Mouse (Mus musculus) limb, embryonic 15.5 days (tissue): ENCODE results near the gene Ptpn14. TPM values are rescaled to one million over a fixed set of nuclear protein-coding genes. Genes with fewer than 3 reads are reported as not detected.

Experiments
- ATAC-seq: fragments of 200-750 bp; cut with Nextera tagmentation; 2 replicates; pipeline ENCODE4 v1.8.0; 2017; ENCODE audit warnings: low read depth, moderate TSS enrichment; ENCODE audit not compliant: insufficient number of reproducible peaks, low FRiP score, low TSS enrichment
- H3K27ac ChIP-seq: fragments of 300-500 bp; sonication (generic); 2 replicates; pipeline ENCODE4 v1.5.1; 2015; ENCODE audit warnings: moderate library complexity, mild to moderate bottlenecking, inconsistent platforms
- H3K27me3 ChIP-seq: fragments of 300-500 bp; sonication (generic); 2 replicates; pipeline ENCODE4 v1.6.1; 2015; ENCODE audit warnings: inconsistent platforms
- H3K36me3 ChIP-seq: fragments of 300-500 bp; sonication (generic); 2 replicates; pipeline ENCODE4 v1.6.1; 2015; ENCODE audit warnings: inconsistent platforms
- H3K4me1 ChIP-seq: fragments of 300-500 bp; sonication (generic); 2 replicates; pipeline ENCODE4 v1.6.1; 2015; ENCODE audit warnings: inconsistent platforms
- H3K4me2 ChIP-seq: fragments of 300-500 bp; sonication (generic); 2 replicates; pipeline ENCODE4 v1.6.1; 2015; ENCODE audit warnings: mild to moderate bottlenecking, inconsistent platforms
- H3K4me3 ChIP-seq: fragments of 300-500 bp; sonication (generic); 2 replicates; pipeline ENCODE4 v1.5.1; 2015; ENCODE audit warnings: mild to moderate bottlenecking, inconsistent platforms
- H3K9ac ChIP-seq: fragments of 300-500 bp; sonication (generic); 2 replicates; pipeline ENCODE4 v1.6.1; 2015; ENCODE audit warnings: inconsistent platforms
- H3K9me3 ChIP-seq: fragments of 300-500 bp; sonication (generic); 2 replicates; pipeline ENCODE4 v1.6.1; 2016; ENCODE audit warnings: inconsistent platforms
- WGBS: fragments of 180-500 bp; shearing (Covaris S2); methylation state at CpG from one replicate; pipeline ENCODE4 v1.1.7; 2015; 5-methylcytosine and 5-hydroxymethylcytosine counted together
- polyA plus RNA-seq: library from polyadenylated mRNA; unstranded; fragments of >200 nt; fragmentation: Nextera tagmentation; extraction: Ambion mirVana; gene quantifications from 2 replicates; pipeline ENCODE4 v1.2.1, GENCODE M21; 2015

Ptpn14 gene
- polyA plus RNA-seq, 1 experiment from 2014 or later: 11.8 TPM

DNA sequence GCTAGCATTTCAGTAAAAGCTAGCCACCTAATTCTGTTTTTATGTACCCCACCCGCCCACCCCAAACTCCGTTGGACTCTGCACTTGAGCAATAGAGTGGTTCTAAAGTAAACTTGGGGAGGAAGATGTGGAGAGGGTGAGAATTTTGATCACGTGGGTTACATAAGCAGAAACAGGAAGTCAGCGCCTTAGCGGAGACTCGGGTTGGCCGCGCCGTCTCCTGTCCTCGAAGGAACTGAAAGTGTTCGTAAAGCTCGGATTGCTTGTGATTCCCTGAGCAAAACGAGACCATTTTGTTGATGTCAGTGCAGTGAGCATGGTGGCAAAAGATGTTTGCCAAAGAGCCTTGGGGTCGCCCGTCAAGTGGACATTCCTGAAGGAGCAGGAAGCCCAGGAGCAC is 70.9 kb downstream of the Ptpn14 start:
- Histone ChIP-seq H3K9ac (no peak overlapping the region), H3K4me2 (no peak overlapping the region), H3K4me1 (peaks cover 45% of the 10 kb centered on the region), H3K27ac (no peak overlapping the region), H3K4me3 (no peak overlapping the region), H3K9me3 (no peaks in the 10 kb centered on the region), H3K36me3 (peaks cover 20% of the 10 kb centered on the region), H3K27me3 (no peaks in the 10 kb centered on the region)
- WGBS: 68% methylated on average over 15 of the region's 15 CpGs
- no peak for ATAC-seq

DNA sequence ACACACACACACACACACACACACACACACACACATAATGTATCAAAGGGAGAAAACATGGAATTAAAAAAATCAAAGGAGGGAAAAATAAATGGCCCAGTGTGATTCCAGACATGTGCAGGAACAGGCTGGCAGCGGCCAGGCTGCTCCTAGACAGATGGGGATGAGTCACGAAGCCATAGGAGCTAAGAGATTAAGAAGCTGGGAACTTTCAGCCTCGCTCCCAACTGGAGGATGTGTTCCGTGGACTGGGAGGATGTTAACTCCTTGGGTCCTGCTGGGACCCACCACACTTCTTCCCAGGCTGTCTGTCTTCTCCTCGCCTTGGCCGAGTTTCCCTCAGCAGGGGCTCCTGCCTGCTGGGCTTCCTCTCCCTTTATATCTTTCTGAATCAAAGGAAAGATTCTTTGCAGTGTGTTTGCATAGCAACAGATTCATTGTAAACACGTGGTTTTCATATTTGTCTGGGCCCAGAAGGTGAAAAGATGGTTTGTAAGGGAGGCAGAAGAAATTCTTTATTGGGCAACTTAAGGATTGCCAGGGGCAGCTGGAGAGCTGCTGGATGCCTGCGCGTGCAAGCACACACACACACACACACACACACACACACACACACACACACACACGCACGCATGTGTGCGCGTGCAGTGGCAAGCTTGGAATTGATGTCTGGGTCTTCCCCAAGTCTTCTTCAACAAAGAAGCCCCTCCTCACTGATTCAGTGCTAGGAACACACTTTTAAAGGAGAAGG is 72.3 kb downstream of the Ptpn14 start:
- Histone ChIP-seq H3K9me3 (no peaks in the 10 kb centered on the region), H3K4me3 (no peak overlapping the region), H3K9ac (no peak overlapping the region), H3K36me3 (peaks cover 20% of the 10 kb centered on the region), H3K4me2 (0 out of 2 replicates have a peak overlapping the region, but pooled peaks have one; percentile 7), H3K27ac (peak overlapping the region; percentile 50; the same call in 1 of the 2 replicates), H3K27me3 (no peaks in the 10 kb centered on the region), H3K4me1 (peaks cover 45% of the 10 kb centered on the region)
- WGBS: 53% methylated on average over 13 of the region's 13 CpGs
- no peak for ATAC-seq

DNA sequence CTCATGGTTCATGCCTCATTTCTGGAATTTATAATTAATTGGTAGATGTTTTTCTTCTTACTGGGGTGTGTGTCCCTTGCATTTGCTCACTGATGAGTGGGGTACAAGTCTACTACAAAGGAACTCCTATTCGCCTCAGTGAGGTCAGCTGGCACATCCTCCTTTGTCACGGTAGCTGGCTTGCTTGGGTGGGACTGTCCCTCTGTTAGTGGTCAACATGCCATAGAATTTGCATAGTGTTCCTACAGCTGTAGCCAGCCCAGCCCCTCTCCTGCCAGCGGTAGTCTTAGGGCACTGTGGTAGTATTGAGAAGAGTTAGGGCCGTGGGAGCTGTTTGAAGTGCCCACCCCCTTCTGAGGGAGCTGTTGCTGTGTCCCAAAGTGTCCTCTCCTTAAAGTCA is 73.2 kb downstream of the Ptpn14 start:
- Histone ChIP-seq H3K4me3 (no peak overlapping the region), H3K9me3 (no peaks in the 10 kb centered on the region), H3K27me3 (no peaks in the 10 kb centered on the region), H3K36me3 (peaks cover 20% of the 10 kb centered on the region), H3K9ac (no peak overlapping the region), H3K4me1 (peaks cover 41% of the 10 kb centered on the region), H3K27ac (no peak overlapping the region), H3K4me2 (no peak overlapping the region)
- no peak for ATAC-seq
- 83% methylated on average over 4 of the region's 4 CpGs for WGBS

DNA sequence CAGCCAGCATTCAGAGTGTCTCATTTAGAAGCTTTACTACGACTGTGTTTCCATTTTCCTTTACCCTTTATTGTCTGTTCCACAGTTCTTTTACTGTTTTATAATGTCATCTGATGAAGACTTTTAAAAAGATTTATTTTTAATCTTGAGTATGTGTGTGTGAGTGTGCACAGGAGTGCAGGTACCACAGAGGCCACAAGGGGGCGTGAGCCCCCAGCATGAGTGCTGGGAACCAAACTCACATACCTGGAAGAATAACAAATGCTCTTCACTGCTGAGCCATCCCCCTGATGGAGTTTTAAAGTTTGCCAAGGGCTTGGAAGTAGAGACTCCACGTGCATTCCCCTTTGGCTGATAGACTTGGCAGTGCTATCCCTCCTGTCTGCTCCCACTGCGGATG is 74.5 kb downstream of the Ptpn14 start:
- Histone ChIP-seq H3K4me2 (no peak overlapping the region), H3K4me1 (peaks cover 34% of the 10 kb centered on the region), H3K36me3 (peaks cover 20% of the 10 kb centered on the region), H3K27ac (no peak overlapping the region), H3K9ac (no peak overlapping the region), H3K4me3 (no peak overlapping the region), H3K9me3 (no peaks in the 10 kb centered on the region), H3K27me3 (no peaks in the 10 kb centered on the region)
- WGBS: 81% methylated on average over 4 of the region's 4 CpGs
- no peak for ATAC-seq

DNA sequence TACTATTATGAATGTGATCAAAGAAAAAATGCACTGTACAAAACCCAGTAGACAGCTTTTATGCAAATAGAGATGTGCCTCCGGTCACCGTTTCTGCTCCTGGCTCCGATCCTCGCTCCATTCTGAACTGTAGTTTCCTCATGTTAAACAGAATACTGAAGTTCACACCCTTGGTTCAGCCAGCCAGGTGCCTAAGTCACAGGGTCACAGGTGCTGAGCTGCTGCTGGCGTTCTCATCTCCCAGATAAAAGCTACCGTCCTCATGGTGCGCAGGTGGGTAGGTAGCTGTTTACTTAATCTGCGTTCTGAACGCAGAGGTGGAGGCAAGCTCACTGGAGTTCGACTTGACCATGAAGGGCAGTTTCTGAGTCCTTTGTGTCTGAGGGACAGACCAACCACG is 75.7 kb downstream of the Ptpn14 start:
- no peaks in the 10 kb centered on the region for H3K27me3 ChIP-seq
- whole genome bisulfite sequencing: 83% methylated on average over 11 of the region's 11 CpGs
- H3K4me3 ChIP-seq: no peak overlapping the region
- no peak overlapping the region for H3K4me2 ChIP-seq
- peaks cover 16% of the 10 kb centered on the region for H3K36me3 ChIP-seq
- no peak for ATAC-seq
- H3K9me3 ChIP-seq: no peaks in the 10 kb centered on the region
- H3K9ac ChIP-seq: no peak overlapping the region
- H3K27ac ChIP-seq: no peak overlapping the region
- H3K4me1 ChIP-seq: peaks cover 23% of the 10 kb centered on the region

DNA sequence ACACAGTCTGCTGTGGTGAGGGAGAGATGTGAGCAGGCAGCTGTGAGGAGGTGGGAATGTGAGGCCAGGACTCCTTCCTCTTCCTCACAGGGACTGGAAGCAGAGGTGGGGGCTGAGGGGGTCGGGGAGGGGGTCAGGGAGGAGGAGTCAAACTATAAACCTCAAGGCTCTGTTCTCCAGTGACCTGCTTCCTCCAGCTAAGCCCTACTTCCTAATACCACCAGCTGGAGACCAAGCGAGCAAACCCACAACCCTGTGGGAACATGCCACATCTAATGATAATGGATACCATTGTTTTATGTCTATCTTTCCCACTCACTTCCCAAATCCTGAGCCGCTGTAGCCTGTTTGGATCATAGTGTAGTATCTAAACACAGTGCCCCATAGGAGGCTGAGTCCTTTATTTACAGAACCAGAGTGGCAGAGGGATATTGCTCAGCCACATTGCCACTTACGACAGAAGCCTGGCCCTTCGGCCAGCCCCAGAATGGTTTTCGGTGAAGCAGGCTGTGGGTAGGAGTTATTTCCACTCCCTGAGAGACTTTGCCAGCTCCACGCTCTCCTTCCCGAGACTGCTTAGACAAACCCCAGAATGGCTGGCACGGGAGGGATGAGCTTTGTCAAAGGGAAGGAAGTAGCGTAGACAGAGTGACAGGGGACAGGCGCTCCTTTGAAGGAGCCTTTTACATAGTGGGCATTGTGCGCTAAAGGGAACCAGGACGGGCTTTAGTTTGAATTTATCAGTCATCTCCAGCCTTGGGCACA is 78.6 kb downstream of the Ptpn14 start:
- Histone ChIP-seq H3K36me3 (peaks cover 11% of the 10 kb centered on the region), H3K27ac (no peak overlapping the region), H3K9ac (no peak overlapping the region), H3K9me3 (no peaks in the 10 kb centered on the region), H3K4me2 (no peak overlapping the region), H3K4me1 (0 out of 2 replicates have a peak, but pooled peaks cover 7% of the 10 kb centered on the region), H3K27me3 (no peaks in the 10 kb centered on the region), H3K4me3 (no peak overlapping the region)
- 68% methylated on average over 13 of the region's 13 CpGs for WGBS
- ATAC-seq: no peak

DNA sequence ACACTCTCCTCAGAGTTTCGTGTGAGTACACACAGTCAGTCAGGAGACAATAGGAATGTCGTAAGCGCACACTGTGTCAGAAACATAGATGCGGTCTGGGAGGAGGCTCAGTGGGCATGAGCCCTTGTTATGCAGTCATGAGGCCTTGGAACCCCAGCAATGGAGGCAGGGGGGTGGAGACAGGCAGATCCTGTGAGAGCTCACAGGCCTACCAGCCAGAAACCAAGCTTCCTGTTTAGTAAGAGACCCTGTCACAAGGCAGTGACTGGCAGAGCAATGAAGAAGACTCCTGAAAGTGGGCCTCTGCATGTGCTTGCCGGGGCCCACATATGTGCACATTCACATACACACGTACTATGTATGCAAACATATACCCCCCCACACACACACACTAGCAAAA is 79.9 kb downstream of the Ptpn14 start:
- Histone ChIP-seq H3K36me3 (no peaks in the 10 kb centered on the region; the same call in 1 of the 2 replicates), H3K27ac (no peak overlapping the region), H3K9ac (no peak overlapping the region), H3K27me3 (no peaks in the 10 kb centered on the region), H3K4me2 (no peak overlapping the region), H3K4me1 (0 out of 2 replicates have a peak, but pooled peaks cover 11% of the 10 kb centered on the region), H3K4me3 (no peak overlapping the region), H3K9me3 (no peaks in the 10 kb centered on the region)
- WGBS: 95% methylated on average over 6 of the region's 6 CpGs
- no peak for ATAC-seq

DNA sequence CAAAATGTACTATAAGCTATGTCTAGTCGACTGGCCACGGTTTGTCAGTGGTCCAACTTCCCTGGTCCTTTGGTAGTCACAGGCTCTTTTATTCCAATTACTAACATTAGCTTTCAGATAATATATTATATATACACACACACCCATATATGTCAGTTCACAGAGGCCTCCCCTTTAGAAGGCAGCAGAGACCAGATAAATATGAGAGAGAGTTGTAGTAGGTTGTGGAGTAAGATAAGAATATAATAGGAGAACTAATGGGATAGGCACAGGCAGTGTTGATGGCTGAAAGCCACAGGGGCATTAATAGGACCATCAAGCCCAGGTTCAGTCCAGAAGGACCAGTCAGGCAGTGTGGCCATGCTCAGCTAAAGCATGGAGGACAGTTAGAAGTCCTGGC is 80.4 kb downstream of the Ptpn14 start:
- H3K36me3 ChIP-seq: no peaks in the 10 kb centered on the region; the same call in 1 of the 2 replicates
- H3K27me3 ChIP-seq: no peaks in the 10 kb centered on the region
- 94% methylated on average over 2 of the region's 2 CpGs for WGBS
- 0 out of 2 replicates have a peak, but pooled peaks cover 11% of the 10 kb centered on the region for H3K4me1 ChIP-seq
- no peak overlapping the region for H3K4me3 ChIP-seq
- no peak for ATAC-seq
- H3K4me2 ChIP-seq: no peak overlapping the region
- no peak overlapping the region for H3K9ac ChIP-seq
- H3K9me3 ChIP-seq: no peaks in the 10 kb centered on the region
- no peak overlapping the region for H3K27ac ChIP-seq

DNA sequence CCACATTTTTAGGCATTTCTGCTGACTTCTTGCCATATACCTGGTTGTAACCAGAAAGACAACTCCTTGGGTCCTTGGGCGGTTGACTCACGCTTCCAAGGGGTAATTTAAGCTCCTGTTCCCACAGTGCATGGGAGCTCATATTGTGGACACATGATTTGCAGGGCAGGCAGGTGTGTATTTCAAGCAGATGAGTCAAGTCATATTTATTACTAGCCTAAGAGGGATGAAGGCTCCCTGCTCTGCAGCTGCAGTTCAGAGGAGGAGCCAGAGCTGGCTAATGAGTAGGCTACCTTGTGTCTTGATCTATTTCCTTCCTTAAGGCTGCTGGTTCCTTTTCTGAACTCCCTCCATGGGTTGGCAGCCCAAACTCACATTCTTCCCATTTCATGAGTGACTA is 83.7 kb downstream of the Ptpn14 start:
- Histone ChIP-seq H3K4me2 (no peak overlapping the region), H3K27ac (no peak overlapping the region), H3K9ac (no peak overlapping the region), H3K4me3 (no peak overlapping the region), H3K27me3 (no peaks in the 10 kb centered on the region), H3K4me1 (peaks cover 22% of the 10 kb centered on the region), H3K9me3 (no peaks in the 10 kb centered on the region), H3K36me3 (no peaks in the 10 kb centered on the region)
- 57% methylated on average over 2 of the region's 2 CpGs for WGBS
- no peak for ATAC-seq

DNA sequence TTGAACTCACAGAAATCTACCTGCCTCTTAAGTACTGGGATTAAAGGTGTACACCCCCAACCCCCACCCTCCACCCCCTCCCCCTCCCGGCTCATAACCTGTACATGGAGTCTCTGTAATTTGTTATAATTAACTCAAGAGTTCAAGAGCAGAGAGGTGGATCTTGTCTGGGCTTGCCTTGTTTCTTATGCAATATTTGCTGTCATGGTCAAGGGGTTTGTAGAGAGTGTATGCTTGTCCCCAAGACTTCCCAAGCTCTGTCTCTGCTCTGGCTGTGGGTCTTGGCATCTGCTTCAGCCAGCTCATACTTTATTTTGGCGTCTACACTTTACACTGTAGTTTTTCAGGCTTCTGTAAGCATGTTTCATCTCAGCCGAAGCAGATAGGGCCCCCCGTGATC is 86.3 kb downstream of the Ptpn14 start:
- WGBS: 68% methylated on average over 4 of the region's 4 CpGs
- H3K4me1 ChIP-seq: peaks cover 48% of the 10 kb centered on the region
- no peak for ATAC-seq
- no peaks in the 10 kb centered on the region for H3K36me3 ChIP-seq
- H3K4me3 ChIP-seq: no peak overlapping the region
- no peaks in the 10 kb centered on the region for H3K9me3 ChIP-seq
- no peaks in the 10 kb centered on the region for H3K27me3 ChIP-seq
- H3K4me2 ChIP-seq: no peak overlapping the region
- H3K9ac ChIP-seq: no peak overlapping the region
- H3K27ac ChIP-seq: peak overlapping the region; percentile 77

DNA sequence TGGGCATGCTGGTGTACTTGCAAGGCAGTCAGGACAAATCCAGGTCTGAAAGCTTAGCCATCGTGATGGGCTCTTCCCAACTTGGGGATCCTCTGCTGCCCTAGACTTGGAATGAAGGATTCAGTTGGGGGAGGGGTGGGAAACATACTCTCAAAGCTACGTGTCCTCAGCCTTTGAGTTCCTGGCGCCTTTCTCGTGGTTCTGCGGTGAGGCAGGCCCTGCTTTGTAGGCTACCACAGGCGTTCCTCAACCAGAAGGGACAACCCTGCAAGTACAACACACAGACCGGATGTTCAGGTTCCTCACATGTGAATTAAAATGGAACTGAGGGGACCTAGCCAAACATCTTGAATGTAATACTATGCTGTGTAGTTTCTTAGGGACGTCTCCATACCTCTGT is 89.0 kb downstream of the Ptpn14 start:
- WGBS: 58% methylated on average over 8 of the region's 8 CpGs
- Histone ChIP-seq H3K36me3 (no peaks in the 10 kb centered on the region), H3K4me2 (no peak overlapping the region), H3K27me3 (no peaks in the 10 kb centered on the region), H3K27ac (peak overlapping the region; percentile 86), H3K9ac (no peak overlapping the region), H3K9me3 (no peaks in the 10 kb centered on the region), H3K4me3 (no peak overlapping the region), H3K4me1 (peaks cover 52% of the 10 kb centered on the region)
- no peak for ATAC-seq

DNA sequence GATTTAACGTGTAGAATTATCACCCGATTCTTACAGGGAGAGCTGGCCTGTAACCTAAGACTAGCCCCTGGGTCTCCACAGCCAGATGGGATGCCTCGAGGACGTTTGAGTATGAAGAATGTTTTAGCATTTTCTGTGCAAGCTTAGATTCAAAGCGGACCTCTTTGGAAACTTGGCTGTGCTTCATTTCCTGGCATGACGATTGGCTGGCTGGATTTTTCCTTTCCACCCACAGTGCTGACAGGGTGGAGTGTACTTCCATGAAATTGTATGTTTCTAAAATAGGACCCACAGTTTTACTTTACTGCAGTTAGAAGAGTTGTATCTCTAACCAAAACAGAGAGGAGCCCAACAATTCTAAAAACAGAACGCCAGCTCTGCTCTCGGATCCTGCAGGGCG is 89.7 kb downstream of the Ptpn14 start:
- Histone ChIP-seq H3K4me3 (no peak overlapping the region), H3K27me3 (no peaks in the 10 kb centered on the region), H3K9ac (no peak overlapping the region), H3K9me3 (no peaks in the 10 kb centered on the region), H3K4me2 (no peak overlapping the region; the same call in 1 of the 2 replicates), H3K27ac (peak overlapping the region; percentile 86), H3K4me1 (peaks cover 49% of the 10 kb centered on the region), H3K36me3 (no peaks in the 10 kb centered on the region)
- 36% methylated on average over 9 of the region's 9 CpGs for WGBS
- ATAC-seq: peak; percentile 40
